Mouse (Mus musculus): ENCODE measurements around the gene Olfr502.
"Not testable (repeated sequence)": the region's sequence is repeated elsewhere in the genome, so short reads cannot be mapped to it uniquely, and the experiment has no call there.

The Olfr502 gene

DNA sequence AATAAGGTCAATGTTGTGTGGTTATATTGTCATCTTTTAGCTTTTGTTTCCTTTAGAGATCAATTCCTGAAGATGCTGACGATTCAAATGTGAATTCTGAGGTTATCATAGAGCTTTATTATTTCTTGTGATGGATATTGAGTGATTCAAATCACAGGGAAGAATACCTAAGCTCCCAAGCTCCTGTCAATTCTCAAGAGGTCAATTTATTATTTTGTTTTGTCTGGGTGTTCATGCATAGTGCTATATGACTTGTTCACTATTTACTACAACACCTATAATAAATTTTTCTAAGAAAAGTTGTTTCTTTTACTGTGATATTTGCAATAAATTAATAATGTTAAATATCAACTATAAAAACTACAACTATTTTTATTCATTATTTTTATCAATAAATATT lies at the start of gene Olfr502:
Olfr502 (minus strand) TSS at position 101 of the 400 bp plus-strand sequence.
- in situ Hi-C loops (cut with MboI), result no loop called here

DNA sequence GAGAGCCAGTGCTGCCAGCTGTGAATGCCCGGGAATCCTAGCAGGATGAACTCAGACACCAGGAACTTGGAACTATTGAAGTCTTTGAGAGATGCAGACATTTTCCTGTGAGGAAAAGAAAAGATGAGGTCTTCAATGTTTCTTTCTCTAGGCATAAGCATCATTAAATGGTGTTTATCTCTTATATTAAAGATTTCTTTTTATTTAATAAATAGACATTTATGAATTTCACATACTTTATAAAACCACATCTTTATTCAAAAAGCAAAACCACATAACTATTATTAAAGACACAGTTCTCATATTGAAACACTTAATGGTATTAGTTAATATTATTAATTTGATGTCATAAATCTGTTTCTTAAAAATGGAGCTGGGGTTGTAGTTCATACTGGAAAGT lies 40.8 kb upstream of the Olfr502 start, which contains the start of gene Olfr504:
Olfr504 (minus strand) TSS at position 101 of the 400 bp plus-strand sequence.
- in situ Hi-C loops (cut with MboI), result no loop called here

DNA sequence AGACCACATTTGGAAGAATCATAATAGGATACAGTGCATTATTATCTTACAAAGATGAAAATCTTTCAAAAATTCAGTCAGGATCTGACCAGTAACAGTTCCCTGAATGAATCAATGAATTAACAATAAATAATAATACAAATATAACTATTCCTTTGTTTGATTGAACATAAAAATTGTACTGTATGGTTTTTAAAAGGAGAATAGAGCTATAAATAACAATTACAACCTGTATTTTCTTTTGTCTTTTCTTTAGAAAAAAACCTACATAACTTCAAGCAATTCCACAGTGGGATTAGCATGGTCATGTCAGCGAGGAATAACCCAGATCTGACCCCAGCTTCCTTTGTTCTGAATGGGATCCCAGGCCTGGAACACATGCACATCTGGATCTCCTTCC lies 19.4 kb upstream of the Olfr502 start, which contains the start of gene Olfr503:
Olfr503 (plus strand) TSS at position 301 of the 400 bp plus-strand sequence.
- in situ Hi-C loops (cut with MboI), result not testable (repeated sequence)

DNA sequence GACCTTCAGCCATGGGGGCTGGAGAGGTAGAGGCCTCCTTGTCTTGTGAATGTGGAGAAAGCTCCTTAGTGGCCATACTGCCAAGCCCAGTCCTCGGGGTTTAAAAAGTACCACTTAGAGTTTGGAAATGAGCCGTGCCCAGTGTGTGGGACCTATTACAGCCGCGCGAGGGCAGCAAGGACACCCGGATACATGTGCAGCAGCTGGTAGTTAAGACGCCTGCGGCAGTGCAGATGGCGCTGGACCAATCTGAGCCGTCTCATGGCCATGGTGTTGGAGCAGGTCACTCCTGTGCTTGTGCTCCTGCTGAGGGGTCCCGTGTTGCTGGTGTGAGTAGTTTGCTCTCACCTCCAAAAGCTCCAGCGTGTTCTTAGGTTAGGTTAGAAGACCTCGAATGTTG lies 17.6 kb upstream of the Olfr502 start:
- in situ Hi-C loops (cut with MboI), result no loop called here
